Mouse (Mus musculus) embryonic stem cell, embryonic (primary cell): ENCODE results near the gene Fancc.

Source experiments
- CTCF ChIA-PET, 4 experiments: fragments of 300-600 bp in 2 of 4; fragments of 350-600 bp in 2 of 4; sonication (Branson Sonifier 250); formaldehyde crosslinking; loops; one replicate each; lab custom pipeline; 2022; ENCODE audit warnings: inconsistent platforms in 2 of 4; lab: Charles Lee
- POLR2A ChIA-PET, 4 experiments: fragments of 300-600 bp in 2 of 4; fragments of 350-600 bp in 2 of 4; sonication (Branson Sonifier 250); formaldehyde crosslinking; loops; one replicate each; lab custom pipeline; 2022; ENCODE audit warnings: antibody characterized with exemption in 4 of 4, inconsistent platforms in 1 of 4; lab: Charles Lee

Gene Fancc

GRCm38 (mm10) chr13:63411310-63412022 is 85.6 kb downstream of the Fancc start:
- ChIA-PET POLR2A (interaction anchor here in 3 of 4 experiments (0.8 to 4.8 kb wide), 6 partner anchors 9 to 20 kb away, joined by 3 to 17 read pairs (median 3); no protein-coding TSS in a partner anchor), CTCF (interaction anchor here in 3 of 4 experiments (0.7 to 1.6 kb wide), 5 partner anchors 20 to 1651 kb away, joined by 3 to 4 read pairs (median 3); no protein-coding TSS in a partner anchor)

GRCm38 (mm10) chr13:63410578-63411298 is 86.3 kb downstream of the Fancc start:
- ChIA-PET CTCF (interaction anchor here in 2 of 4 experiments (0.7 to 1.6 kb wide), 4 partner anchors 20 to 279 kb away, joined by 3 to 4 read pairs (median 3); no protein-coding TSS in a partner anchor), POLR2A (interaction anchor here in 3 of 4 experiments (0.8 to 4.8 kb wide), 7 partner anchors 8 to 21 kb away, joined by 3 to 17 read pairs (median 3); no protein-coding TSS in a partner anchor)

GRCm38 (mm10) chr13:63405151-63405550 is 91.9 kb downstream of the Fancc start:
- ChIA-PET CTCF (interaction anchor here in 2 of 4 experiments (0.6 kb wide), 2 partner anchors 333 to 352 kb away, joined by 3 to 6 read pairs; no protein-coding TSS in a partner anchor), POLR2A (interaction anchor here in 1 of 4 experiments (1.1 kb wide), 1 partner anchor 26 kb away, joined by 3 read pairs; no protein-coding TSS in a partner anchor)

GRCm38 (mm10) chr13:63404657-63405056 is 92.4 kb downstream of the Fancc start:
- ChIA-PET POLR2A (interaction anchor here in 1 of 4 experiments (0.5 to 1.1 kb wide), 2 partner anchors 26 to 544 kb away, joined by 3 to 4 read pairs; no protein-coding TSS in a partner anchor), CTCF (interaction anchor here in 2 of 4 experiments (0.6 kb wide), 2 partner anchors 334 to 353 kb away, joined by 3 to 6 read pairs; no protein-coding TSS in a partner anchor)

- CTCF ChIA-PET: no interaction called here
- POLR2A ChIA-PET: interaction anchor here in 2 of 4 experiments (1.0 to 1.2 kb wide), 2 partner anchors 8 to 29 kb away, joined by 3 to 4 read pairs; no protein-coding TSS in a partner anchor
Measured at GRCm38 (mm10) chr13:63402823-63403222, 94.3 kb downstream of the Fancc start.

GRCm38 (mm10) chr13:63400069-63400468 is 97.0 kb downstream of the Fancc start:
- POLR2A ChIA-PET: interaction anchor here in 2 of 4 experiments (1.3 to 1.8 kb wide), 2 partner anchors 31 kb away, joined by 3 to 5 read pairs; no protein-coding TSS in a partner anchor
- CTCF ChIA-PET: no interaction called here

- ChIA-PET CTCF (no interaction called here), POLR2A (interaction anchor here in 1 of 4 experiments (1.6 kb wide), 1 partner anchor 34 kb away, joined by 5 read pairs; no protein-coding TSS in a partner anchor)
Measured at GRCm38 (mm10) chr13:63397420-63397819, 99.7 kb downstream of the Fancc start.

GRCm38 (mm10) chr13:63394304-63395063 is 102.6 kb downstream of the Fancc start:
- ChIA-PET POLR2A (interaction anchor here in 1 of 4 experiments (1.0 kb wide), 1 partner anchor 10 kb away, joined by 3 read pairs; no protein-coding TSS in a partner anchor), CTCF (no interaction called here)

GRCm38 (mm10) chr13:63385234-63385633 is 111.8 kb downstream of the Fancc start:
- ChIA-PET POLR2A (no interaction called here), CTCF (no interaction called here)

- CTCF ChIA-PET: interaction anchor here in 1 of 4 experiments (0.6 kb wide), 1 partner anchor 228 kb away, joined by 4 read pairs; no protein-coding TSS in a partner anchor
- POLR2A ChIA-PET: interaction anchor here in 1 of 4 experiments (0.7 kb wide), 1 partner anchor 9 kb away, joined by 3 read pairs; no protein-coding TSS in a partner anchor
Measured at GRCm38 (mm10) chr13:63384775-63385174, 112.3 kb downstream of the Fancc start.

- ChIA-PET POLR2A (interaction anchor here in 1 of 4 experiments (0.7 kb wide), 1 partner anchor 209 kb away, joined by 6 read pairs; no protein-coding TSS in a partner anchor), CTCF (interaction anchor here in 1 of 4 experiments (0.7 to 1.7 kb wide), 2 partner anchors 17 to 294 kb away, joined by 6 to 9 read pairs; no protein-coding TSS in a partner anchor)
Measured at GRCm38 (mm10) chr13:63382206-63382605, 114.9 kb downstream of the Fancc start.

- POLR2A ChIA-PET: no interaction called here
- CTCF ChIA-PET: interaction anchor here in 1 of 4 experiments (1.6 kb wide), 1 partner anchor 8 kb away, joined by 3 read pairs; no protein-coding TSS in a partner anchor
Measured at GRCm38 (mm10) chr13:63373460-63374166, 123.5 kb downstream of the Fancc start.

GRCm38 (mm10) chr13:63361755-63362154 is 135.3 kb downstream of the Fancc start:
- POLR2A ChIA-PET: interaction anchor here in 1 of 4 experiments (0.6 to 1.1 kb wide), 2 partner anchors 10 to 587 kb away, joined by 4 to 7 read pairs; no protein-coding TSS in a partner anchor
- CTCF ChIA-PET: interaction anchor here in 1 of 4 experiments (1.2 kb wide), 1 partner anchor 26 kb away, joined by 3 read pairs; no protein-coding TSS in a partner anchor

- ChIA-PET CTCF (no interaction called here), POLR2A (interaction anchor here in 1 of 4 experiments (1.2 to 1.4 kb wide), 2 partner anchors 9 to 13 kb away, joined by 3 read pairs; no protein-coding TSS in a partner anchor)
Measured at GRCm38 (mm10) chr13:63360111-63360885, 136.8 kb downstream of the Fancc start.

GRCm38 (mm10) chr13:63359393-63359792 is 137.7 kb downstream of the Fancc start:
- ChIA-PET POLR2A (interaction anchor here in 1 of 4 experiments (1.2 to 1.4 kb wide), 2 partner anchors 10 to 12 kb away, joined by 3 read pairs; no protein-coding TSS in a partner anchor), CTCF (no interaction called here)

GRCm38 (mm10) chr13:63356558-63356957 is 140.5 kb downstream of the Fancc start:
- POLR2A ChIA-PET: interaction anchor here in 3 of 4 experiments (0.5 to 1.9 kb wide), 7 partner anchors 9 to 347 kb away, joined by 3 to 7 read pairs (median 4); no protein-coding TSS in a partner anchor
- CTCF ChIA-PET: interaction anchor here (0.5 to 2.9 kb wide), 35 partner anchors 8 to 575 kb away, joined by 3 to 23 read pairs (median 4); no protein-coding TSS in a partner anchor
